Mouse (Mus musculus): ENCODE results near the gene Zfp664. TPM values are rescaled to one million over a fixed set of nuclear protein-coding genes. Genes with fewer than 3 reads are reported as not detected.

Zfp664 gene
- polyA plus RNA-seq, 1 experiment from 2014 or later, result 68.2 TPM

DNA sequence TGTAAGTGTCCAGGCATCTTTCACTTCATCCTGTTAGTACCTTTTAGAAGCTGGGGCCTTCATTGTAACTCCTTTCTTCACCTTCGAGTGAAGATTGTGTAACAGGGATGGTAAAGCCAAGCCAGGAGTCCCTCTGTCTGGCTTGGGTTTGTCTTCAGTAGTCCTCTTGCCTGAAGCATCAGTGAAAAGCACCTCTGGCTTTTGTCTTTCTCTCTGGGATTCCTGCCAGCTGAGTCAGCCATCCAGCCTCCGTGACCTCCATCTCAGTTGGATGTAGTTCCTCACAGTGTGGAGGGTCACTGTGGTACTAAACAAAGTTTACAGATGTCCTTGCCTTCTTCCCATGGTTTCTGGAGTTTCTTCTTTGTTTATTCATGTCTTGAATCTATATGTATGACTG, 9.5 kb downstream of the Zfp664 start:
- DNase-seq (ENCODE audit: low spot score), result no peak

DNA sequence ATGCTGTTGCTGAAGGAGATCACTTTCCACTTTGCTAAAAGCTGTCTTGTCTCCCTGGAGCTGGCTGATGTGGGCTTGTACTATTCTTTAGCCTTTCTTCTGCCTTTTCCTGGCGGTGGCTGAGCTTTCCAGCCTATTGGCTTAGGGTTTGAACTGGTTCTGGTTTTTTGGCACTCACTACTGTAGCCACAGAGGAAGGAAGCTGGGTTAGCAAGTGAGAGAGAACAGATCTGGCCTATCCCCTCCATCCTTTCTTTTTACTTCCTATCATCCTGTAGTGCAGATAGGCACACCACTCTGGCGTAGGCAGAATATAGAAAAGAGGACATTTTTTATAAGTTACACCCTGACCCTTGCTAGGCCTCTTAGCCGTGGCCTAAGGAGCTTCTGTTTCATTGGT, 10.6 kb downstream of the Zfp664 start:
- DNase-seq (ENCODE audit: low spot score), result no peak

DNA sequence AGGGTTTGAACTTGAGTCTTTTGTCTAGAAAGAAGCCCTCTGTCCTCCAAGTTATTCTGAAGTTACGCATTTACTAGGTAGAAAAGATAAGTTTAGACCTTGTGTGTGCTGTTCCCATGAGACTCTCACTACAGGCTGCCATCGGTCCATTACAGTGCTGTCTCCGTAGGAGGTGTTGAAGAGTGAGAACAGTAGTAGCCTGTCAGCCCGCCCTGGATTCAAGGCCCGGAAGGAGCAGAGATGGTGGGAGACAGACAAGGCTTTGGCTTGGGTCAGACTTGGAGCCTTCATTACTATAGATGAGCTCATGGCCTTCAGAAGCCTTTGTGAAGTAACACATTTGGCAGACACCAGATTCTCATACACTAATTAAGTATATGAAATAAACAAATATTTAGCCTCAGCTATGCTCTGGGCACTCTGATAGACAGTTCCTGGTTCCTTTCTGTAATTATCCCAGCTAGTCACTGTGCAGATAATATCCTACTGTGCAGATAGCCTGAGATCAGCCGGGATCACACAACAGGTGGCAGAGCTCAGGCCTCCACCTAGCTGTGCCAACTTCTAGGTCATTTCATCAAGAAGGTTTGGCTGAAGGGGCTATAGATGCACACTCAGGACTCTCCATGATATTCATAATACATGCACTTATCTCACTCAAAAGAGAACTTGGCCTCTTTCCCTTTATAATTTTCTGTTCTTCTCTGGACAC, 11.6 kb downstream of the Zfp664 start:
- no peak for DNase-seq (ENCODE audit: low spot score)

DNA sequence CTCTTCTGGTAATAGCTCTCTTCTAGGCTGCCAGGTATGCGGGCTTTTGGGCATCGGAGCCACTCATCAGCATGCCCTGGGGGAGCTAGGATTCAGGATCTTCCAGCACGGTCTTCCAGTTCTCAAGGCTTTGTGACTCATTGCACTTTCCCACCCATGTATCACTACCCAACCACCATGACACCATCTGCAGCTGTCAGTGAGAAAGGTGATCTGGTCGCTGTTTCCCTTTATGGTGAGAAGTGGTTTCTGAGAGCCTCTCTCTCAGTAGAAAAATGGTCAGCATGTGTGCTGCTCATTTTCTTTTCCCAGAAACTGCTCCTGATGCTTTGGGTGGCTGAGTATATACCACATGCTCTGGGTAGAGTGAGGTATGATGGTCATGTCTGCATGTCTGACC, 16.8 kb downstream of the Zfp664 start:
- DNase-seq (ENCODE audit: low spot score), result no peak

DNA sequence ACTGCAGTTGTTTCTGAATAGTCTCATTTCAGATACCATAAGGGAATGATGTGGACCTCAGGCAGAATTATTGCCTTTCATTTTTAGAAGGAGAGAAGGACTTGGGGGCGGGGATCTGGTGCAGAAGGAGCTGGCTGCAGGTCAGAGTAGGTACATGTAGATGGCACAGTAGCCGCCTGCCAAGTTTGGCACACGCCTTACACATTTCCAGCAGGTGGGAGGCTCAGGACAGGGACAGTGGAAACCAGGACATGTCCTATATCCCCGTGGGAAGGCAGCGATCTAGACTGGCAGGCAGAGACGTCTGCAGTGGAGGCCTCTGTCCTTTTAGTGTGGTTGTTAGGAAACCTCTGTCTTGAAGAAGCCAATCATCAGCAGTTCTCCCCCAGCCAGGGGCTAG, 17.3 kb downstream of the Zfp664 start:
- no peak for DNase-seq (ENCODE audit: low spot score)

DNA sequence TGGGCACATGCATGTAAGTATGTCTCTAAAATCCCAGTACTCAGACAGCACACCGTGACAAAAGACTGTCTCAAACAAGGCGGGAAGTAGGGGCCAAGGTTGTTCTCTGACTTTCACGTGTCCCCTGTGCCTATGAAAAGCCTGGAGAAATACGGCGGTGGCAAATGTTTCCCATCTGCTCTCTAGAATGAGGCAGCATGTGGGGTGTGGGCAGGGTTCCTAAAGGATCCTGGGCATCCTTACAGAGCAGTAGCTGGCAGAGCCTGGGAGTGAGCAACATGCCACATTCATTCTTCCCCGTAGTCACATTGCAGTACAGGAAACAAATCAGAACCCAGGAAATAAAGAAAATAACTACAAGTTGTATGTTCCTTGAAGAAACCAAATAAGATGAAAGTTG, 21.4 kb downstream of the Zfp664 start:
- no peak for DNase-seq (ENCODE audit: low spot score)

DNA sequence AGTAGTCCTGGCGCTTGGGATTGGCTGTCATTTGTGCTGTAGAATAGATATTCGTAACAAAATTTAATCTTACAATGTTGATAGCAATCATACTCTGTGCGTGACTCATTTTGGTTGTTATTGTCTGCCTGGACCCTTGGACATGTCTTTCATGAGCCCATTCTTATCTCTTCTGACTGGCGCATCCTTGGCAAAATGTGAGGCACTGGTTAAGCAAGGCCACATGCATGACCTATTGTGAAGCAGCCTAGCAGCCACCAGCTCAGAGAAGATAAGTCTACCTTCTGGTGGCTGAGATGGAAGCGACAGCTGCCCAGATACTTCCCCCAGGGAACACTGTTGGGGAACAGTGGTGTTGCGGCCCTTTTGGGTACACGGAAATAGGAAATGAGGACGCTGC, 26.2 kb downstream of the Zfp664 start:
- no peak for DNase-seq (ENCODE audit: low spot score)

DNA sequence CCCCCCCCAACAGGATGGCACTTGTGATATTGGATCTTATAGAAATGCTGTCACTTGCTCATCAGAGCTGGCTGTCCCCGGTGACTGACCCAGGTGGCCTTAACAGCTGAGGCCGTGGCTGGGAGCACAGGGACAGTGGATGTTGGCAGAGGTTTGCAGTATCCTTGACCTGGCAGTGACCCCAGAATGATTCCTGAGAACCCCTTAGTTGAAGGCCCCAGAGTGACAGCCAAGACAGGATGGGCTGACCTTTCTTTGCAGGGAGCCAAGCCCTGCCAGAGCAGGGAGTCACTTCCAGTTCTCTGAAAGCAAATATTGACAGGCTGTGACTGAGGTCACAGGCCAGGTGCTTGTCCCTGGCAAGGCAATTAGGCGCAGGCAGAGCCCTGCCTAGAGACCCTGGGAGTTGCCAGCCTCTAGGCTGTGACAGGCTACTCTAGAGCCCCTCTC, 29.5 kb downstream of the Zfp664 start:
- DNase-seq (ENCODE audit: low spot score), result no peak

DNA sequence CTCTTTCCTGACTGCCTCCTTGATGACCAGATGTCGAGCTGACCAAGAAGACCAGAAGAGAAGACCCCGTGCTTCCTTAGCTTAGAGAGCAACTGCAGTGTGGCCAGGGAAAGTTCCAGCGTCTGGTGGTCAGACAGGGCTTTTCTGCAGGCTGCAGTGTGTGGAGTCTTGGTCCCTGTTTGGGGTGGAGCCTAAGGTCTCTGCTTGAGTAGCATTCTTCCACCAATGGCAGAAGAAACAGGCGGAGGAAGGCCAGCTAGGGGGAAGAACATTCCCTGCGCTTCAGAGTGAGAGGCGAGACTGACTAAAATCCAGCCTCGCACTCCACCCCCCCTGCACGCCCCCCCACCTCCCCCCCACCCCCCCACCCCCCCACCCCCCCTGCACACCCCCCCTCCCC, 33.6 kb downstream of the Zfp664 start:
- no peak for DNase-seq (ENCODE audit: low spot score)

DNA sequence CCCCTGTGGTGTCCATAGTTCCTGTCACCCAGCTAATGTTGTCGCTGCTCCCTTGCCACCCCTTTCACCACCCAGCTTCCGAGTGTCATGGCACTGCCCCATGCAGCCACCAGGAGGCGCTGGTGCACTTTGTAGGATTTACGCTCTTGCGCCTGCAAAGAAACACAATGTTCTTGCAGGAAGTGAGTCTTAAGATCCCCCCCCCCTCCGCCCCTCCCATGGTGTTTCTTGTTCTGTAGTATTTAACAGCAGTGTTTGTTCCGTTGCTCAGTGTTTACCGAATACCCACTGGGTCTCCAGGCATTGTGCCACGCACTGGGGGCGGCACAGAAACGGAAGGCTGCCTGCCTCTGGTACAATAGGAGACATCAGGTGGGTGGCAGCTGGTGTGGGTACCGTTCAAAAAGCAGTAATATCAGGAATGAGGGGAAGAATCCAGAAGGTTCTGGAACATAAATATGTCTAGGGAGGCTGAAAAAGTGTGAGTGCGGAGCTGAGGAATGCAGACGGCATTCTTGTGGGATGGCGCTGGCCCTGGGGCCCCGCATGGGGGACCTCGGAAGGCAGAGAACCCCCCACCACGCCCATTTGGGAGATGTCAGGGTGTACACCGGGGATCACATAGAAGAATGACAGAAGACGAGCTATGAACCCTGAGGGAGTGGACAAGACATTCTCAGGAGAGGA, 37.6 kb downstream of the Zfp664 start:
- peak; percentile 91 for DNase-seq (ENCODE audit: low spot score)

DNA sequence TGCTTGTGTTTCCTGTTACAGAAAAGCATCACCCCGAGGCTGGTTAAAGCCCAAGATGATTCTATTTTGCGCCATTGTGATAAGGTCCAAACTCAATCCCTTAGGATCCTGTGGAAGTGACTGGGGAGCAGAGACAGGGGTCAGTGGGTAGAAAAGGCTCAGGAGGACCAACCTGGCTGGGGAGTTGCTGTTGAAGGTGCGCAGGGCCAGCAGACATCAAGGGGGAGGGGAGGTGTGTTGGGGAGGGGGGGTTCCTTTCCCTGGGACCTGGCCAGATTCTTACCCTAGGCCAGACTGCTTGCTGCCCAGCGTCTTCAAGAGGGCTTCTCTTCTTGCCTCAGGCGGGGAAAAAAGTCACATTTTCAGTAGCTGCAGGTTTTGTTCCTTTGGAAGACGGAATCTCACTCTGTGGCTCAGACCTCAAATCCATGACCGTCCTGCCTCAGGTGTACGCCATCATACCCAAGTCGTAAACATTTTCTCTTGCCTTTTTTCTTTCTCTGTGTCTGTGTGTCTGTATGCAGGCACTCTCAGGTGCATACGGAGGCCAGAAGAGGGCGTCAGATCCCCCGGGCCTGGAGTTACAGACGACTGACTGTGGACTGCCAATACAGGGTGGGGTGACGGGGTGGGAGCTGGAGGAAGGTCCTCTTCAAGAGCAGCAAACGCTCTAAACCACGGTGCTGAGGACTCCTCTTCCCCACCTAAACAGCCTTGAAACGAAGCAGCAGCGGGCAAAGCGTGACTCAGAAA, 38.4 kb downstream of the Zfp664 start:
- no peak for DNase-seq (ENCODE audit: low spot score)

DNA sequence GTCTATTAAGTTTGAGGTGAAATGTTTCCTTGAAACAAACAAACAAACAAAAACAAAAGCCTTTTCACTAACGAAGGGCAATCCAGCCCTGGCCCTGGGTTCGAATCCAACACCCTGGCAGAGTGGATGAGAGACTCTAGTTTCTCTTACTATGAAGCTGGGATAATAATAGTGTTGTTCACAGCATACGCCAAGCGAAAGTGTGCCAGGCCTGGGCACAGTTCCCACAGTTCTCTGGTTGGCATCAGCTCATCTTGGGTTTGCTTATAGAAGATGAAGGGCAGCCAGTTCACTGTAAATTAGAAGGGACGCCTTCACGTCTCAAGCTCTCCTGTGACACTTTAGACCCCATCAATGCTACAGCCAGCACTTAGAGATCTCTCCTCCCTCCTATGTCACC, 39.2 kb downstream of the Zfp664 start:
- no peak for DNase-seq (ENCODE audit: low spot score)

DNA sequence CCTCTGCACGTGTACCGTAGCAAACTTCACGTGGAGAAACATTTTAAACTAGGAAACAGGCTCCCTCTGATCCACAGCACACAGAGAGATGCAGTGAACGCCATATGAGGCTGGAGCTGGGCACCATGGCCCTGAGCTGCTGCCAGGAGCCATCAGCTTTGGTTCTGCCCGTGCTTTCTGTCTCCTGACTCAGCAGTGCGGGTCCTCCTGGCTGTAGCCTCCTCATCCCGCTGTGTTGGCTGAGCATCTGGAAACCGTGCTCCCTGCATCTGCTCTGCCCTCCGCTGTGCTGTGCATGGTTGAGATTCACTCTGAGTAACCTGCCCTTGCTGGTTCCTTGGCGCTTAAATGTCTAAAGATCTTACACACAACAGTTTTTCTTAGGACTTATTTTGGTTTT, 39.7 kb downstream of the Zfp664 start:
- no peak for DNase-seq (ENCODE audit: low spot score)

DNA sequence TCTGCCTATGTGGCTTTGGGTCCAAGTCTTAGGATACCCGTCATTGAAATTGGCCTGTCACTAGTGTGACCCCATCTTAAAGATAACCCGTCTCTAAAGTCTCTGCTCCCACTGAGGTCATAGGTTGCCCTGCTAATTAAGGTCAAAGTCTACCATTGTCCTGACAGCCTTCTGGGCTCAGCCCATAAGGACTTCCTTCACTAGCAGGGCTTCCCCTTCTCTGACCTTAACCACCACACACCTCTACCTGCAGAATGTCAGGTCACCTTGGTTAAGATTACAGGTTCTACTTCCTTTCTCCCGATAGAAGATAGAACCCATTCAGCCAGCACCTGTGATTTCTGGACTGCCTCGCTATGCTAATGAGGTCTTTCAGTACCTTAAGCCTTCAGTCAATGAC, 41.4 kb downstream of the Zfp664 start:
- DNase-seq (ENCODE audit: low spot score), result no peak

DNA sequence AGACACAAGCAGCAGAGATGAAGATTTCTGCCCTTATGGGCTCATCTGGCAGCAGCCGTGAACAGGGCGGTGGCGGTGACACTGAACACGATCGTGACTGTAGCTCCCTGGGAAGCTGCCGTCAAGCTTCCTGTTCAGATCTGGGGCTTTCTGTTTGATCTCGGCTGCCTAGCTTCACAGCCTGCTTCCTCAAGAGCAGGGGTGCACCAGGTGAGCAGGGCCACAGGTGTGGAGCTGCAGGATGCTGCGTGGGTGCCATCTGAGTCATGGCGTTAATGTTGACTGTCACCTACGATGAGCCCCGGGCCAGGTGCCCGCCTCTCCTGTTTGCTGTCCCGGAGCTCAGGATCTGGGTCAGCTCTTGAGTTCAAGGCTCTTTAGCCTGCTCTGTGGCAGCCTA, 44.4 kb downstream of the Zfp664 start:
- DNase-seq (ENCODE audit: low spot score), result peak; percentile 89

DNA sequence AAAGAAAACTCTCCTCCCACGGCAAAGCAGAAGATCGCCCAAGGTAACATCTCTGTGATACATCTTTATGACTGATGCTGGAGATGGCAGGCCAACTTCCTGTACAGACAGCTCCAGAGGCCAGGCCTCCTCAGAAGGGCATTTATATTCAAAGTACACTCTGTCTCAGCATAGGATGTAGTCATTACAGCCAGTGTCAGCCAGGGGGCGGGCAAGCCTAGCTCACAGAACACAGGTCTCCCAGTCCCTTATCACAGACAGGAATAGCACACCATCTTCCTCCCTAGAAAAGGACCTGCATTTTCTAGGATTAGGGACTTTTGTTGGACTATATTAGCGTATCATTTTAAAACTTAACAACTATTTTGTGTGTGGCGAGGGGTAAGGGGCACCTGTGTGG, 46.4 kb downstream of the Zfp664 start:
- DNase-seq (ENCODE audit: low spot score), result peak; percentile 81

DNA sequence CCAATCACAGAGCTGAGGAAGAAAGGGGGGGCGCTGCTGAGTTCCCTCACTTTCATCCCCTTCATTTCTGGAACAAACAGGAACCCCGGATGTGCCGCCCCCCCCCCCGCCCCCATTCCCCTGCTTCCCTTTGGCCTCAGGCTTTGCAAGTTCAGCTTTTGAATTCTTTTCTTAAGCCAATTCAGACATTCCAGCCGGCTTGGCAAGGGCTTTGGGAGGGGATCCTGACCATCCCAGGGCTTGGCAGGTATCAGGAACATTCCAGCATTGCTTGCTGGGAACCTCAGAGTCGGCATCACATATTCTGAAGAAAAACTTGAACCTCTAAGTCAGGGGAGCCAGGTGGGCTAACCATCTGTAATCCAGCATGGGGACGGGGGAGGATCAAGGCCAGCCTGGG, 49.8 kb downstream of the Zfp664 start:
- DNase-seq (ENCODE audit: low spot score), result no peak

DNA sequence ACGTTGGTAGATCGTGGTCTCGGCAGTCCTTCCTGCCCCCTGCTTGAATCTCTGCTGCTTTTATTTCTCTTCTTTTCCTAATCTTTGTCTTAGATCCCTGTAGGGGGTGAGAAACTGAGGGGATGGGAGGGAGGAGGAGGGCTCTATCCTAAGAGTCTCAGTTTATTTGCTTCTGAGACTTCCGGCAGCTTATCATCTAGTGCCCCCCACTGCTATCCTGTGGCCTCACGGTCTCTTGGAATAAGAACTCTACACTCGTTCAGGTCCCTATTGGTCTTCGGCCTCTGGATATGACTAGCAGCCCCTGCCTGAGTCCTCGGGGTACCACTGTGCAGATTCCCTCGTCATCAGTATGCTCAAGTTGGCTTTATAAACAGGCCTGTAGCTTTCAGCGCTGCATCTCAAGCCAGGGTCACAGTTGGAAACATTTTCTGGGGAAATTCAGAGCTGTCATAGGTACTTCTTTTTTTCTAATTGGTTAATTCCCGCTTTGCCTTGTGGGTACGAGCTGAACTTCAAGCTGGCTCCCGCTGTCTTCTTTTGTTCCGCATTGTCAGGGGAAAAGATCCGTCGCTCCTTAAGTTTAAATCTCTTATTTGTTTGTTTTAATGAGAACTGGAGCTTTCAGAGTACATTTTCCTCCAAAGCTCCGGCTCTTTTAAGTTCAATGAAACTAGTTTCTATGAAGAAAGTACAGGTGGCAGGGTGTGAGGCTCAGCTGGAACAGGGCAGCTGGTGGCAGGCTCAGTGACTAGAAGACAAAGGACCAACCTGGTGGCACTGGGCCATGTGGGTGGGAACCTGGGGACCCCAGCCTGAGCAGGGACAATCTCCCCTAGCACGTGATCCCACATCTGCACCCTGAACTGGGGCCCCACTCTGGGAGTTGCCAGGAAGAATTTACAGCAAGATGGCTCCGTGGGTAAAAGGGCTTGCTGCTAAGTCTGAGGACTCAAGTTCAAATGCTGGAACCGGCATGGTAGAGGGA, 50.7 kb downstream of the Zfp664 start:
- no peak for DNase-seq (ENCODE audit: low spot score)

DNA sequence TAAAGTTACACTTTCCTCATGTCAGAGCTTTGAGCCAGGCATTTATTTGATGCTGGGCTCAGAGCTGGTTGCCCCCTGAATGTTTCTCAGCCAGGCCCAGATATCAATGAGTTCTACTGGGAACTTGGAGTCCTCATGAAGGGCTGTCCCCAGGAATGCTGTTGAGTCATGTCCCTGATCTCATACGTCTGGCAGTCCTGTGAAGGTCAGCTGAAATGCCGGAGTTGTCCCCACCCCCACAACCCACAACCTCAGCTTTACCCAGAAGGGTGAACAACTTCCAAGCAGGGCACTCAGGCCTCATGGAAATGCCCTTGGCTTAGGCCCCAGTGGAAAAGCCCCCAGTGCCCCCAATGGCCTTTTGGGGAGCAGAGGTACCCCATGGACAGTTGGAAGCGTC, 57.3 kb downstream of the Zfp664 start:
- no peak for DNase-seq (ENCODE audit: low spot score)

DNA sequence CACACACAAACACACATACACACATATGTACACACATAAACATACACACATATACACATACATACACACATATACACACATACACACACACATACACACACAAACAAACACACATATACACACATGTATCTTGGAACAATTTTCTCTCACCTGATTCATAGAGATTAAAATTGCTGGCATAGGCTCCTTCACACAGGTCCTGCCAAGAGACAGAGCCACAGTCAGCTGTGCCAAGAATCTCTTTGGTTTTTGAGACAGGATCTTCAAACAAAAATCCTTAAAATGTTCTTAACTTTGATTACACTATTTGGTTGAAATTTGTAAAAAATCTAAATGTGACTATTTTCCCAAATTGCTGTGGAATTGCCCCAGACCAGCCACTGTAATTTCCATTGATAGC, 58.9 kb downstream of the Zfp664 start:
- no peak for DNase-seq (ENCODE audit: low spot score)

All from thymus, postnatal 0 days (tissue).